Mouse (Mus musculus) kidney, adult 2 months (tissue): ENCODE data around the gene Mbnl3. TPM values are rescaled to one million over a fixed set of nuclear protein-coding genes. Genes with fewer than 3 reads are reported as not detected.

Experiments used
- DNase-seq: peaks from one replicate; pipeline ENCODE4 v3.0.0; 2021
- H3K27ac ChIP-seq: fragments of 200-500 bp; 2 replicates; pipeline ENCODE4 v1.5.1; 2012; ENCODE audit warnings: low read depth, low read length, control low read depth, inconsistent platforms; ENCODE audit not compliant: insufficient read depth
- H3K27me3 ChIP-seq: fragments of 200-500 bp; replicated peaks from 2 replicates; pipeline ENCODE4 v1.6.1; 2012; ENCODE audit warnings: mild to moderate bottlenecking, moderate library complexity, low read length, inconsistent platforms; ENCODE audit not compliant: control insufficient read depth, insufficient read depth
- H3K36me3 ChIP-seq: fragments of 200-500 bp; 2 replicates; pipeline ENCODE4 v1.6.1; 2012; ENCODE audit warnings: mild to moderate bottlenecking, moderate library complexity, low read length, inconsistent platforms; ENCODE audit not compliant: control insufficient read depth, insufficient read depth
- H3K4me1 ChIP-seq: fragments of 200-500 bp; 2 replicates; pipeline ENCODE4 v1.6.1; 2011; ENCODE audit warnings: low read length; ENCODE audit not compliant: control insufficient read depth, insufficient read depth
- H3K4me3 ChIP-seq: fragments of 200-500 bp; 2 replicates; pipeline ENCODE4 v1.5.1; 2011; ENCODE audit warnings: mild to moderate bottlenecking, low read depth, low read length, control low read depth; ENCODE audit not compliant: insufficient read depth
- CTCF ChIP-seq: fragments of 200-500 bp; conservative IDR thresholded peaks from 2 replicates; pipeline ENCODE4 v1.5.1; 2011; ENCODE audit warnings: low read depth, mild to moderate bottlenecking, control low read depth, low read length, moderate library complexity, mixed read lengths; ENCODE audit not compliant: insufficient read depth, insufficient read length
- POLR2A ChIP-seq: fragments of 200-500 bp; IDR thresholded peaks from one replicate; pipeline ENCODE4 v1.6.1; 2011; ENCODE audit warnings: low read depth, low read length, control low read depth
- WGBS: fragments of 180-500 bp; shearing (Covaris S2); methylation state at CpG from one replicate; pipeline ENCODE4 v1.1.7; 2018; 5-methylcytosine and 5-hydroxymethylcytosine counted together
- polyA plus RNA-seq: library from polyadenylated mRNA; depleted of rRNA; stranded (reverse); fragments of >200 nt; gene quantifications from 2 replicates; pipeline ENCODE4 v1.2.3, GENCODE M21; 2012; rRNA removed

The Mbnl3 gene
- polyA plus RNA-seq, 1 experiment: 0.86 TPM

GRCm38 (mm10) chrX:51102748-51103147 lies 103.6 kb downstream of the Mbnl3 start:
- Histone ChIP-seq H3K4me1 (no peaks in the 10 kb centered on the region), H3K27me3 (no peaks in the 10 kb centered on the region), H3K27ac (no peak overlapping the region), H3K4me3 (no peak overlapping the region), H3K36me3 (no peaks in the 10 kb centered on the region)
- WGBS: 70% methylated on average over 4 of the region's 4 CpGs
- TF ChIP-seq CTCF: no peak
- TF ChIP-seq POLR2A: no peak
- no peak for DNase-seq

- WGBS: 51% methylated on average over 6 of the region's 6 CpGs
- Histone ChIP-seq H3K27me3 (no peaks in the 10 kb centered on the region), H3K4me1 (no peaks in the 10 kb centered on the region), H3K4me3 (no peak overlapping the region), H3K36me3 (no peaks in the 10 kb centered on the region), H3K27ac (no peak overlapping the region)
- TF ChIP-seq CTCF: no peak
- TF ChIP-seq POLR2A: no peak
- no peak for DNase-seq
These were observed 121.4 kb downstream of the Mbnl3 start for GRCm38 (mm10) chrX:51084972-51085371.

- TF ChIP-seq CTCF (no peak), POLR2A (no peak)
- Histone ChIP-seq H3K27me3 (no peaks in the 10 kb centered on the region), H3K4me1 (no peaks in the 10 kb centered on the region), H3K36me3 (no peaks in the 10 kb centered on the region), H3K4me3 (no peak overlapping the region), H3K27ac (no peak overlapping the region)
- DNase-seq: no peak
- 81% methylated on average over 1 of the region's 1 CpGs for WGBS
These were observed 122.1 kb downstream of the Mbnl3 start for GRCm38 (mm10) chrX:51084211-51084610.

GRCm38 (mm10) chrX:51076744-51077143 lies 129.6 kb downstream of the Mbnl3 start:
- Histone ChIP-seq H3K4me1 (no peaks in the 10 kb centered on the region), H3K27ac (no peak overlapping the region), H3K4me3 (no peak overlapping the region), H3K36me3 (no peaks in the 10 kb centered on the region), H3K27me3 (no peaks in the 10 kb centered on the region)
- DNase-seq: peak; percentile 5
- TF ChIP-seq POLR2A (no peak), CTCF (peak; percentile 45)
- WGBS: 33% methylated on average over 3 of the region's 3 CpGs

Other genes with a start within 250 kb of the Mbnl3 start
- 1.9 and 3.4 TPM in 2 replicates for gene Rap2c, start 188.5 kb downstream of the Mbnl3 start, polyA plus RNA-seq